Mouse (Mus musculus): ENCODE data around the gene Polr2a.
"Not testable (repeated sequence)": the region's sequence is repeated elsewhere in the genome, so short reads cannot be mapped to it uniquely, and the experiment has no call there.

The Polr2a gene

DNA sequence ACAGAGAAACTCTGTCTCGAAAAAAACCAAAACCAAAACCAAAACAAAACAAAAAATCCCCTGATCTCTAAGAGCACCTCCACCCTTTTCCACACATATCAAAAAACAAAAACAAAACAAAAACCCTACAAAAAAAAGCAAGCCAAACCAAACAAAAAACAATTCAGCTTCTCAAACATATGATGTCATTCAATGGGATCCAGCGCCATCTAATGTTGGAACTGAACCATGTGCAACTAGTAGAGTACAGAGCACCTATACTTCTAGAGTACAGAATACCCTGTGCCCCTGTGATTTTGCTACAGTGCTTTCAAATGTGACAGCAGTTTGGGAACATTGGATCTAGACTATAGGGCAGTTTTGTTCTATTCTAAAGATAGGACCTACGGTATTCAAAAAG is 3.7 kb downstream of the Polr2a start:
- DNase-seq (ENCODE audit: low spot score in 2 of 2): no peak

DNA sequence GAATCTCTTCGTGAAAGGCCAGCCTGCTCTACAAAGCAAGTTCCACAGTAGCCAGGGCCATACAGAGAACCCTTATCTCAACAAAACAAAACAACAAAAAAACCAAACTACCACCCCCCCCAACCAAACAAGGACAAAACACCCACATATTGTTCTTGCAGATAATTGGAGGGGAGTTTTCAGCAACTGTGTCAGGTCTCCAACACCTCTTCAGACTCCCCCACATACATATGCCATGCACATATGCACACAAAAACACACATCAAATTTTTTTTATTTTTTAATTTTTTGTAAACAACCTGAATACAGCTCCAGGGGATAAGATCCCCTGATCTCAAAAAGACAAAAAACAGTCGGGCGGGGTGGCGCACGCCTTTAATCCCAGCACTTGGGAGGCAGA is 4.2 kb downstream of the Polr2a start:
- no peak for DNase-seq (ENCODE audit: low spot score in 2 of 2)

DNA sequence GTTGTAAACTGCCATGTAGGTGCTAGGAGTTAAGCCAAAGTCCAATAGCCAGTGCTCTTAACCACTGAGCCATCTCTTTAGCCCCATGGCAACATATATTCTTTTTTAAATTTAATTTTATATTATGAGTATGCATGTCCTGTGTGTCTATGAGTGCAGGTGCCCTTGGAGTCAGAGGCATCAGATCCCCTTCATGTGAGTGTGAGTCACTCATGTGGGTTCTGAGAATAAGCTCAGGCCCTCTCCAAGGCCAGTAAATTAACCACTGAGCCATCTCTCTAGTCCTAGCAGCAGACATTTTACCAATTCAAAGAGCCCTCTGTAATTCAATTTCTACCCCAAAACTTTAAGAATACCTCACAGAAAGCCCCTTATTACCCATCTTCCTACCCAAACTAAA is 5.8 kb downstream of the Polr2a start:
- no peak for DNase-seq (ENCODE audit: low spot score in 2 of 2)

DNA sequence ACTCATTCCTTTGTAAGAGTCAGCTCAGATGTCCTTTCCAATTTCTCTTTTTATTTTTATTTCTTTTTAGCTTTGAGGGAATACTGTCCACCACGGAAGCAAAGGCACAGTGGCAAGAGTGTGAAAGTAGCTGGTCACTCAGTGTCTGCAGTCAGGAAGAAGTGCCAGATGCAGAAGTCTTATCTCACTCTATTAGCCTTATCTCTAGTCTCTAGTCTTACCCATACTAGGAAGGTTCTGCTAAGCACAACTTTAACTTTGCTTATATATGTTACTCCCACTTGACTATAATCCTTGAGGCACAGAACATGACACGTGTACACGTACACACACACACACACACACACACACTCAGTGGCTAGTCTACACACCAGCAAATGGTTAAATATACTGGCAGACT is 6.8 kb downstream of the Polr2a start:
- no peak for DNase-seq (ENCODE audit: low spot score in 2 of 2)

DNA sequence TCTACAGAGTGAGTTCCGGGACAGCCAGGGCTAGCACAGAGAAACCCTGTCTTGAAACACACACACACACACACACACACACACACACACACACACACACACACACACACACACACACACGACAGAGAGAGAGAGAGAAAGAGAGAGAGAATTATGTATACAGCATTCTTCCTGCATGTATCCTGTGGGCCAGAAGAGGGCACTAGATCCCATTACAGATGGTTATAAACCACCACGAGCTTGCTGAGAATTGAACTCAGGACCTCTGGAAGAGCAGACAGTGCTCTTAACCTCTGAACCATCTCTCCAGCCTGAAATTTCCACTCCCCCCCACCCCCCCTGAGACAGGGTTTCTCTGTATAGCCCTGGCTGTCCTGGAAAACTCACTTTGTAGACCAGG is 27.0 kb downstream of the Polr2a start:
- not testable (repeated sequence) for DNase-seq (ENCODE audit: low spot score in 2 of 2)

DNA sequence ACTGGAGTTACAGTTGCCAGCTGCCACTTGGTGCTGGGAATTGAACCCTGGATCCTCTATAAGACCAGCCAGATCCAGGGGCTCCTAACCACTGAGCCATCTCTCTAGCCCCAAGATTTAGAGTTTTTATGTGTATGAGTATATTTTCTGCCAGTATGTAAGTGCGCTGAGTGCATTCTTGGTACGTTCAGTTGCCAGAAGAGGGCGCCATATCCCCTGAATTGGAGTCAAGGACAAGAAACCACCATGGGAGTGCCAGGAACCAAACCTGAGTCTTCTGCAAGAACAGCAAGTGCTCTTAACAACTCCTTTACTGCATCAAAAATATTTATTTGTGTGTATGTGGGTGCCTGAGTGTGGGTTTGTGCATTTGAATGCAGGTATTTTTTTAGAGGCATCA is 29.4 kb downstream of the Polr2a start:
- DNase-seq (ENCODE audit: low spot score in 2 of 2): peak in 1 of 2 experiments; percentile 37

DNA sequence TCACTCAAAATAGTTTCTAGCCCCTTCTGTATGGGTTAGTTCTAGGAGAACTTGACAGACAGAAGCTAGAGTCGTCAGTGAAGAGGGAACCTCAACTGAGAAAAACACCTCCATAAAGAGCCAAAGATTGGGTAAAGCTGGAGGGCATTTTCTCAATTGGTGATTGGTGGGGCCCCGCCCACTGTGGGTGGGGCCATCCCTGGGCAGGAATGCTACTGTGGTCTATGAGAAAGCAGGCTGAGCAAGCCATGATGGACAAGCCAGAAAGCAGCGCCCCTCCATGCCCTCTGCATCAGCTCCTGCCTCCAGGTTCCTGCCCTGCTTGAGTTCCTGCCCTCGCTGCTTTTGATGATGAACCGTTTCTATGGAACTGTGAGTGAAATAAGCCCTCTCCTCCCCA is 32.5 kb downstream of the Polr2a start:
- no peak for DNase-seq (ENCODE audit: low spot score in 2 of 2)

DNA sequence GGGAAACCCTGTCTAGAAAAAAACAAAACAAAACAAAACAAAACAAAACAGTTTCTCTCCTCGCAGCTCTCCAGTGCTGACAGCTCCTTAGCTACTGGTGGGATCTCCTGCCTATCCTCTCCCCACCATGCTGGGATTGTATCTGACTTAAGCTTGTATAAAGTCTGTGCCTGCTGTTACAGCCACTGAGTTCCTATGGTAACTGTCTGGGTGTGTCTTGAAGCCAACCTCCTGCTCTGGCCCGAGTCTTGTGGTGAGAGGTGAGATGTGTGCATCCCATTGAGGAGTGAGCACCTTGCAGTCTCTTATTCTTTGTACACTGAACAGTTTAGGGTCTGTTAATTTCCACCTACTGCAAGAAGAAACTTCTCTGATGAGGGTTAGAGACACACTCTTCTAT is 35.4 kb downstream of the Polr2a start:
- DNase-seq (ENCODE audit: low spot score in 2 of 2): no peak

DNA sequence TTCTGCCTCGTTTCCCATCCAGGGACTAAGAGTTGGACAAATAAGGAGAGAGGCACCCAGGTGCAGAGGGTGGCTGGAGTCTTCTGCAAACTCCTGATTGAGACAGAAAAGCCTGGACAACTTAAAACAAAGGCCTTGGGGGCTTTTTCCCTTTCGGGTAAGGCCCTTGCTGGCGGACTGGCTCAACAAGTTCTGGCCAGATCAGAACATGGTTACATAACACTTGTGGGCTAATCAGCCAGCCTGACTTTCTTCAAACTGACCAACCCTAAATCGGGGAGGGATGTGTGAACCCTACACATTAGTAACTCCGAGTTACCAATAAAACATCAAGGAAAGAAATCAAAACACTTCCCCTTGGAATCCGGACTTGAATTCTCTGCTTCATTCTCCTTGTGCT is 37.6 kb downstream of the Polr2a start:
- no peak for DNase-seq (ENCODE audit: low spot score in 2 of 2)

DNA sequence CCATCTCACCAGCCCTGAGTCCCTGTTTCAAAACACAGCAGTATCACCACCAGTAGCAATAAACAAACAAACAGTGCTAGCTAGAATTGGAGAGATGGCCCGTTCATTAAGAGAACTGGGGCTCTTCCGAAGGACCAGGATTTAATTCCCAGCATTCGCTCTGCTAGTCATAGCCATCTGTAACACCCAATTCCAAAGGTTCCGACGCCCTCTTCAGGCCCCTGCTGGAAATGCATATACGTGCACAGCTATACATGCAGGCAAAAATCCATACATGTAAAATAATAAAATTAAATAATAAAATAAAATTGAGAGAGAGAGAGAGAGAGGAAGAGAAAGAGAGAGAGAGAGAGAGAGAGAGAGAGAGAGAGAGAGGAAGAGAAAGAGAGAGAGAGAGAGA is 39.0 kb downstream of the Polr2a start:
- DNase-seq (ENCODE audit: low spot score in 2 of 2): no peak

DNA sequence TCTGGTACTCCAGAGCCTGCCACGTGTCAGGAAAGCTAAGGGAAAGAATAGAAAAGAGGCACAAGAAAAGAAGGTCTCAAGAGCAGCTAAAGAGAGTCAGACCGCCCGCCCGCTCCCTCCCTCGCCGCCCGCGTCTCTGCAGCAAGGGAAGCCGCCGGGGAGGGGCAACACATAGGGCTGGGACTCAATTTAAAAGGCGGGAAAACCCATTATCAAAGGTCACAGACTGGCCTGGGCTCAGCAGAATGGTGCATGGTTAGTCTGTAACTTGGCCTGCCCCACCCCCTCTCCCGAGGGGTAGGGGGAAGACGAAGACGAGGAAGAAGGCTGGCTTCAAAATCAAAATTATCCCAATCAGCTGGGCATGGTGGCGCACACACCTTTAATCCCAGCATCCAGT is 39.8 kb downstream of the Polr2a start:
- DNase-seq (ENCODE audit: low spot score in 2 of 2): no peak

DNA sequence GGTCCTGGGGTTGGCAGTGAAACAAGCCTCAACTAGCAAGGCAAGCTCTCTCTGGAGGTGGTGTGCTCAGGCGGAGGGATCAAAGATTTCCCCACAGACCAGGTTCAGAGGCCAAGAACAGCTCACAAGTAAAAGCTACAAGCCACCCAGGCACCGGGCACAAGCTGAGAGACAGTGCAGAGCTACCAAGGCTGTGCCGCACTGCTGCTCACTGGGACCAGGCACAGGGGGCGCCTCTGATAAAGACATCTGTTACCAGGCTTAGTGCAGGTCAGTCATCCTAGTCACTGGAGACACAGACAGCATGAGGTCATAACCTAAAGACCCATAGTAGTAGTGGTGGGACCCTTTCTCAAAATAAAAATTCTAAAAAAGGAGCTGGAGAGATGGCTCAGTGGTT is 41.5 kb downstream of the Polr2a start:
- DNase-seq (ENCODE audit: low spot score in 2 of 2): no peak

DNA sequence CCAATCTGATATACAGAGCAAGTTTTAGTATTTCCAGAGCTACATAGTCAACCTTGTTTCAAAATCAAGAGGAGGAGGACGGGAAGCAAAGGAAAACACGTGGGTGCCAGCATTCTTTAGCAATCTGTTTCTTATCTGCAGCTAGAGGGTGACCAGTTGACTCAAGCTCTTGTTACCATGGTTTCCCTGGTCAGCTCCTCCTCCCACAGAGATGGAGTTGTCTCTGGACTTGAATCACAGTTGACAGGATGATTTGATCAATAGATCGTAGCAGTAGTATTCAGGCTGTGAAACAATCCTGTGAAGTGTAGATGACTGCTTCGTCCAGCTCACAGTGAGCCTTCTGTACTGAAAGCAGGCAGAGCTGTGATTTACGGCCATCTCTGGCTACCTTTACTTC is 42.5 kb downstream of the Polr2a start:
- DNase-seq (ENCODE audit: low spot score in 2 of 2): peak in 1 of 2 experiments; percentile 30

DNA sequence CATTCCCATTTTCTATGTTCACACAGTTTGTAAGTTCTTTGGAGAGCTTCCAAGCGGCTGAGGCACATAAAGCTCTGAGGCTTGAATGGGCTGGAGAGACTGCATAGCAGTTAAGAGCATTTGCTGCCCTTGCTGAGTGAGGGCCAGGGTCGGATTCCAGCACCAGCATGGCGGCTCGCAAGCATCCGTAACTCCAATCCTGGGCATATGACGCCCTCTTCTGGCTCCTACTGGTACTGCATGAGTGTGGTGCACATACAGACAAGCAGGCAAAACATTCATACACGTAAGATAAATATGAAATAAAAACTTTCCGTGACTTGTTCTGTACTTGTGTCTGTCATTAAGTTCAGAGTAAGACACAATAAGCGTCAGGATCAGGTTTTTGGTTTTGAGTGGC is 43.0 kb downstream of the Polr2a start:
- no peak for DNase-seq (ENCODE audit: low spot score in 2 of 2)

DNA sequence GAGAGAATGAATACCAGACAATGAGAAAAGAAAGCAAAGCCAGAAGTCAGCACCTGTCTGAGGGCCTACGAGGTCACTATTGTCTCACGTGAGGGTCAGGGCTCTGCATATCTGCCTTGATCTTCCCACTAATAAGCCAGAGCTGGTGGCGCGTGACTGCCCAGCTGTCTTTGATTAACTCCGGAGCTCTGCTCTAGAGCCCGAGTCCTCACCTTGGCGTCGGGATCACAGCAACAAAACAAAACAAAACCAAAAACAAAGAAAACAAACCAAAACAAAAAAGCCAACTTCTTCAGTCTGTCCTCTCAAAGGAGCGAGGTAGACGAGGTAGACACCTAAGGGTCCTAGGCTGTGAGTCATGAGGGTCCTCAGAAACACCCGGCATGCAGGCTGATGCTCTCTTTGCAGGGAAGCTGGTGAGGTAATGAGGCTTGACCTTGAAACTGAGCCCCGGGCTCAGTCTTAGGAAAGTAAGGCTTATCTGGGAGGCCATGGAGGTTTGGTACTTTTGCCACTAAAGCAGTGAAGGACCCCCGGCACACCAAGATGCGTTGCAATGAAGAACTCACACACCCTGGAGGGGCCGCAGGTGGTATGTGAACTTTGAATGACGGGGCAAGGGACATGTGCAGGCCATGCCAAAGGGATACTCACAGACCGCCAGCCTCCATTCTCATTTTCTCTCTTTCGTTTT is 43.7 kb downstream of the Polr2a start:
- no peak for DNase-seq (ENCODE audit: low spot score in 2 of 2)

DNA sequence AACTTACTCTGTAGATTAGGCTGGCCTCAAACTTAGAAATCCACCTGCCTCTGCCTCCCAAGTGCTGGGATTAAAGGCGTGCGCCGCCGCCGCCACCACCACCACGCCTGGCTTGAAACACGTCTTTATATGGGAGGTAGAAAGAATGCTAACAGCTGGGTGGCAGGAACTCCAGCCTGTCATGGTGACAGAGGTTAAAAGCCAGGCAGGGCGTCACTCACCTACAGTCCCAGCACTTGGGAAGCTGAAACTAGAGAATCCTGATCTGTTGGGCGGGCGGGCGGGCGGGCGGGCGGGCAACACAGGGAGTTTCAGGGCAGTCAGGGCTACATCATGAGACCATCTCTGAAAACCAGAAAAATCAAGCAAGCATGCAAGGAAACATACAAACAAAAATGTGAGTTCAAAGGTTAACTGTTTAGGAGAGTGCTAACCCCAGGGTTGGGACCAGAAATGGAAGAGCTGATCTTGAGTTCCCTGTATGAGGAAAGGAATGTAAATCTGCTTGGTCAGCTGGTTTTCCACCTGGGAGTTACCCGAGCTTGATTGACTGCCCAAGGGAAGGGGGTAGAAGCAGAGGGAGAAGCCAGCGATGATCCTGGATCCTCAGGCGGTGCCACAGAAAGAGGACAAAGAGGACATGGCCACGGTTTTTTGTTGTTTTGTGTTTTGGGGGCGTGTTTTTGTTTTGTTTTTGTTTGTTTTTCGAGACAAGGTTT is 45.3 kb downstream of the Polr2a start:
- DNase-seq (ENCODE audit: low spot score in 2 of 2): no peak

DNA sequence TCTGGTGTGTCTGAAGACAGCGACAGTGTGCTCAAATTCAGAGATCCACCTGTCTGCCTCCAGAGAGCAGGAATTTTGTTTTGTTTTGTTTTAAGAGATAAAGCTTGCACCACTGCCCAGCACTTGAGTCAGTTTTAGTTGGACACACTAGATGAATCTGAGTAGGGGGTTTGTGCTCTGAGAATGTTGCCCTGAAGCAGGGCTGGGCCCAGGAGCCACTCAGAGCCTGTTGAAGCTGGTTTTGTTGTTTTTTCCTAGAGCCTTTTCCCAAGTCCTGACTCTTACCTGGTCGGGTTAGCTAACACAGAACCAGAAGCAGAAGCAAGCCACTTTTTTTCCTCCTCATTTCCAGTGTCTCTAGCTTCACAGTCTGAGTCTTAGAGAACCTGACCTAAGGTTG is 47.4 kb downstream of the Polr2a start:
- no peak for DNase-seq (ENCODE audit: low spot score in 2 of 2)

DNA sequence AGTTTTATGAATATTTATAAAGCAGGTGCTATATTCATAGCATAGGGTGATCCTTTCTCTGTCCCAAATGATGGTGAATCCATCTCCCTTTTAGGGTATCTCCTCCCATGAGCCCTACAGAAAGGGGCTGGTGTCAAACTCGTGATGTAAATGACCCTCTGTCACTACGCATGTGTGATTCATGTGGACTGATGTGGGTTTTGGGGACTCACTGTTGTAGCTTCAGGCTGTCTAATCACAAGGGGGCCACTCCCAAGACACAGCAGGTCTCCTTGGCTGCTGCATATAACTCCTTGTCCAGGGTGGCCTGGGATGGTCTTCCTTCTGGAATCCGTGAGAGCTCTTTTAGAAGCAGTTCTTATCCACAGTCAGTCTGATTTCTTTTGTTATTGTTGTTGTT is 48.0 kb downstream of the Polr2a start:
- DNase-seq (ENCODE audit: low spot score in 2 of 2): no peak

DNA sequence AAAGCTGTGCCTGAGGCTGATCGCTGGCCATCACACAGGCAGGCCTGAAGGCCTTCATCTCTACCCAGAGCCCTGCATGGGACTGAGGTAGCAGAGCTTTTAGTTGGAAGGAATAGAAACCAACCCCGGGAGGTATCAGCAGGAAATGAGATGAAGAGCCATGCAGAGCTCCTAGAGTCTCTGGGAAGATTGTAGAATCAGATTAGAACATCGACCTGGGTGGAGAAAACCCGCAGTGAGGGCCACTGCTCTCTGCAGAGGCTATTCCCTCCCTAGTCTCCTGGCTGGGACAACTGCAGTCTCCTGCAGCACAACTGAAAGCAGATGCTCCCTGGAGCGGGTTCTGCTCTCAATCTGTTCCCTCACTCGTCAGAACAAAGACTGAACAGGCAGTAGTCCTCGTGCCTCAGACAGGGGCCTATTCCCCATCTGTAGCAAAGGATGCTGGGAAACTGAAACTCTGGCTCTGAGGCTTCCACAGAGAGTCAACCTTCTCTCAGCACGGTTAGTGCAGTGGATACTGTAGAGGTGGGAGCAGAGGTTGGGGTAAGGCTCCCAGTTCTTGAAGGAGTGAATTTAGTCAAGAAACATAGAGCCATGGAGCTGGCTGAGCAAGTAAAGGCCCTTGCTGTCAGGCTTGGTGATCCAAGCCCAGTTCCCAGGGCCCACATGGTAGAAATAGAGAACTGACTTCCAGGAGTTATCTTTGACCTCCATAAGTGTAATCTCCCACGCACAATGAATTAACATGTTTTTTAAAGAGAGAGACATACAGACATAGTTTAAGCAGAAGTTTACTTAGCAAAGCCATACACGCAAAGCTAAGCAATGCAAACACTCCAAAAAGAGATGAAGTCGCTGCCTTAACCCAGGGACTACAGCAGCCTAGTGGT is 48.6 kb downstream of the Polr2a start:
- DNase-seq (ENCODE audit: low spot score in 2 of 2): no peak

DNA sequence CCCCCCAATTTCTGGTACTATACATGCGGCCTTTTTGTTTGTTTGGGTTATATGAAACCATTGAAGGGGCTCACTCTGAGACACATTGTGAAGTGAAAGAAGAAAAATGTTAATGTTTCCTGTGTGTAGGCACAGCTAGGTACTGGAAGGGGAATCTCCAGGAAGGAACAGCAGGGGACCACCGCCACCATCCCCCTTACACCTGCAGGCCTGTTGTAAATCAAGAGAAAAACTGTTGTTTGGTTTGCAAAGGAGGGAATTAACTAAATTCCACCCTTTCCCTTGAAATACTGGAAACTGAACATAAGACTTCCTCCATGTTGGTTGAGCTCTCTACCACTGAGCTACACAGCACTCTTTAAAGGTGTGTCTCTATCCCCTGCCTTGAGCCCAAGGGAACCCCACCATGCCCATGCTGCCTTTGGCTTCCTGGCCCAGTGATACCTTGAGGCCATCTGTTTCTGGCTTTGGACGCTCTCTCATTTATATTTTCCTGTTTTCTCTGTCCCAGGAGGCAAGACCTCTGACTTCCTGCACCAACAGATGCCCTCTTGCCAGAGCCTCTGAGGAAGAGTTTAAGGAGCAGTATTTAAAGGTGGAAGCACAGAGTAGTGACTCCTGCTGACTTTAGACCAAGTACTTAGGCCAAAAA is 49.7 kb downstream of the Polr2a start:
- no peak for DNase-seq (ENCODE audit: low spot score in 2 of 2)

DNA sequence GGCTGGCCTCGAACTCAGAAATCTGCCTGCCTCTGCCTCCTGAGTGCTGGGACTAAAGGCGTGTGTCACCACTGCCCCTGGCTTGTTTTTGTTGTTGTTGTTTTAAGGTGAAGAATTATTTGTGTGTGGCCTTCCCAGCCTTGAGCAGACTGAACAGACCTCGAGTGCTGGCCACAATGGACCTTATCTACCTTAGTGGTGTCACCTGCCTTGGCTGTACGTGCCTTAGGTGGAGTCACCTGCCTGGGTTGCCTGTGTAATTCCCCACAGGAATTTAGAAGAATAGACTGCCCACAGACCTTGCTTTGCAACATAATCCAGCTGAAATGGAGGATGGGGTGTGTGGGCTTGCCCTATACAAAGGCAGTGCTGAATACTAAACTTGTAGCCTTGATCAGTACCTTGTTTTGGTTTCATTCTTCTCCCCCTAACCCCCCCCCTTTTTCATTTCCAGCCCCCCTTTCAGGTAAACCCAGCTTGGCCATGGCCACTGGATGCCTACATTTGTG is 50.5 kb downstream of the Polr2a start:
- no peak for DNase-seq (ENCODE audit: low spot score in 2 of 2)

DNA sequence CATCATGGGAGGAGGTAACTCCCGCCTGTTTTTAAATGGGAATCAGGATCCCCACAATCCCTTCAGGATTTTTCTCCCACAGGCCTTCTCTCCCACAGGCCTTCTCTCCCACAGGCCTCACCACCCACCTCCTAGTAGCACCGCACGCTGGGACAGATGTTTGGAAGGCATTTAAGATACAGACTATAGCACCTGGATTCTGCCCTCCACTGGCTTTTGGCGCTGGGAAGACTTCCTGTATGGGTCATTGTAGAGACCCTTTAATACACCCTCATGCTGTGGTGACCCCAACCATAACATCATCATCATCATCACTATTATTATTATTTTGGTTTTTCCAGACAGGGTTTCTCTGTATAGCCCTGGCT is 51.0 kb downstream of the Polr2a start:
- DNase-seq (ENCODE audit: low spot score in 2 of 2): no peak
